ENCODE assay signal across 29 mouse cellular contexts in genomic region chr9:14920608-14921007, GRCm38 (mm10). TPM values are rescaled to one million over a fixed set of nuclear protein-coding genes. Genes with fewer than 3 reads are reported as not detected.
"Had no signal": no experiment of that assay in that cellular context is flagged by ENCODE, and none has a peak within 500 bp of the region (broad histone marks: within the 10 kb centered on the region; RNA-seq: fewer than 3 reads in every experiment).

No protein-coding gene starts in this region.

- H3K4me1 ChIP-seq: limb, embryonic 12.5 days; limb, embryonic 15.5 days had no signal

- H3K4me3 ChIP-seq: limb, embryonic 12.5 days; limb, embryonic 15.5 days; midbrain, embryonic 12.5 days; midbrain, embryonic 15.5 days; myocyte had no signal

- H3K36me3 ChIP-seq: limb, embryonic 12.5 days; limb, embryonic 15.5 days; midbrain, embryonic 12.5 days; midbrain, embryonic 15.5 days had no signal

- H3K9me3 ChIP-seq: limb, embryonic 12.5 days; limb, embryonic 15.5 days; midbrain, embryonic 12.5 days; midbrain, embryonic 15.5 days had no signal

- H3K27ac ChIP-seq: limb, embryonic 12.5 days; limb, embryonic 15.5 days; liver, embryonic 14.5 days; macrophage; midbrain, embryonic 12.5 days; midbrain, embryonic 15.5 days; stomach, postnatal 0 days had no signal

- H3K4me2 ChIP-seq: limb, embryonic 12.5 days; limb, embryonic 15.5 days; liver, embryonic 11.5 days; lung, embryonic 14.5 days; midbrain, embryonic 12.5 days; midbrain, embryonic 15.5 days had no signal

- H3K27me3 ChIP-seq: limb, embryonic 12.5 days; limb, embryonic 15.5 days; midbrain, embryonic 12.5 days; midbrain, embryonic 15.5 days had no signal

- ATAC-seq: liver, postnatal 0 days; lung, postnatal 0 days; midbrain, embryonic 15.5 days had no signal

- DNase-seq: kidney, adult 18-20 months; kidney, adult 9 months; kidney, postnatal 14 days; kidney, postnatal 4 days; liver, postnatal 0 days; lung, embryonic 14.5 days; right cerebral cortex, adult 18-20 months; right cerebral cortex, postnatal 14 days; right cerebral cortex, postnatal 4 days; thymus, adult 2 months; thymus, postnatal 36 days had no signal

- H3K9ac ChIP-seq: limb, embryonic 12.5 days; limb, embryonic 15.5 days; liver, embryonic 14.5 days; liver, postnatal 0 days; lung, embryonic 14.5 days; midbrain, embryonic 12.5 days; midbrain, embryonic 15.5 days had no signal

RNA-seq across cellular contexts. Expression of gene Izumo1r, which starts 16.9 kb away (rescaled TPM):
- total RNA-seq: layer of hippocampus, adult 18-20 months; layer of hippocampus, postnatal 14 days; left cerebral cortex, postnatal 25 days; monocyte, adult 5-6 weeks had no signal
- polyA plus RNA-seq: kidney, embryonic 16.5 days; limb, embryonic 12.5 days; liver, embryonic 11.5 days; liver, embryonic 14.5 days; liver, postnatal 0 days; macrophage; midbrain, embryonic 12.5 days; midbrain, embryonic 15.5 days; myocyte; neural tube, embryonic 11.5 days; neural tube, embryonic 14.5 days; stomach, embryonic 14.5 days; stomach, postnatal 0 days had no signal
